Mouse (Mus musculus) mesoderm, embryonic 11.5 days (tissue): ENCODE measurements at regions not wholly inside any gene's neighbourhood (a gene's known extent, or its start where the extent isn't known, plus 50 kb on each side); places are given as distances from the start of the nearest gene placed in this dataset.

ENCODE experiments used
- DNase-seq: peaks from one replicate; pipeline ENCODE4 v3.0.0-alpha.2; 2012; ENCODE audit warnings: low read depth, low spot score

- no peak for DNase-seq
Observed at GRCm38 (mm10) chr8:126854121-126855055, 91.3 kb downstream of the Tomm20 start.

- DNase-seq: no peak
Observed at GRCm38 (mm10) chr8:126852663-126853390, 92.8 kb downstream of the Tomm20 start.

GRCm38 (mm10) chr8:126852184-126852583 is 93.5 kb downstream of the Tomm20 start:
- no peak for DNase-seq

- no peak for DNase-seq
Observed at GRCm38 (mm10) chr8:126851780-126852179, 93.9 kb downstream of the Tomm20 start.

- peak; percentile 23 for DNase-seq
Observed at GRCm38 (mm10) chr8:126850189-126850535, 95.5 kb downstream of the Tomm20 start.

DNA sequence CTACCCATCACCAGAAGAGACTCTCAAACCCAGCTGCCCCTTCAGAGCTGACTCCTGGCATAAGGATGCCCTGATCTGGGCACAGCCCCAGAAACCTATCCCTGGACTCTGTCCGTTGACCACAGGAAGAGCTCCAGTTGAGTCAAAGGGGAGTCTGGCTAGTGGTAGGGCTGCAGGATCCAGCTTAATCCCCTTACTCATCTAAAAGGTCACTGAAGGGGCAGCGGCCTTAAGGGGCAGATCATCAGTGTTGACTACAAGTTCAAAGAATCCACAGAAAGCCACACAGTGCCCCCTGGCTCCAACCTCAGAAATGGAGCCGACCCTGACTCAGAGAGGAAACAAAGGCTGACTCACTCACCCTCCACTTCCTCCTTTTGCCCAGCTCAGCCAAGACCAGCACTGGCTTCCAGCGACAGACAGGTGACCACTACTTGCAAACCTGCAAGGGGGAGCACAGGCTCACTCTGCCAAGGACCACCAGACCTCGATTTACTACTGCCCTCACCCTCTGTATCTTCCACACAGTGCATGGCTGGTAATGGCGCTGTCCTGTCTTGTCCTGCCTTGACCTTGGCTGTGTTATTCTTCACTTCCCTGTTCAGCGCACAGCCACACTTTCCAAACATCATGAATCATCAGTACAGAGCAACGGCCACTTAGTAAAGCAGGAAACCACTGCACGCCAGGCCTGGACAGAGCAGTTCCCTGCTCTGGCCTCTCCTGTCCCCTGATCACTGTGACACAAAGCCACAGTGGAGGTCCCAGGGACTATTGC is 96.0 kb downstream of the Tomm20 start:
- DNase-seq: peak; percentile 23

GRCm38 (mm10) chr8:126848369-126849105 is 97.1 kb downstream of the Tomm20 start:
- DNase-seq: no peak

- DNase-seq: no peak
Observed at GRCm38 (mm10) chr8:126847664-126848353, 97.8 kb downstream of the Tomm20 start.

DNA sequence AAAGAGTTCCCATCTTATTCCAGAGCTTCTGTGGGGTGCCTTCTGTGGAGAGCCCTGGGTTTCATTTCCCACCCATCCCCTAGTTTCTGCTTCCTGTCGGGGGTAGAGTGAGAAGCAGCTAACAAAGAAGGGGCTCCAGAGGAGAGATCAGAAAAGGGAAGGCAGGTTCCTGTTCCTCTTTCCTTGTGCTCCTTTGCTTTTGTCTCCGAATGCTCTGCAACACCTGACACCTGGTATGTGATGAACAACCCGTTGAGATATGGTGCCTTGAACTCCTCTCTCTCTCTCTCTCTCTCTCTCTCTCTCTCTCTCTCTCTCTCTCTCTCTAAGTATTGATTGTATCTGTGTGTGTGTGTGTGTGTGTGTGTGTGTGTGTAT is 99.5 kb downstream of the Tomm20 start:
- DNase-seq: no peak

DNA sequence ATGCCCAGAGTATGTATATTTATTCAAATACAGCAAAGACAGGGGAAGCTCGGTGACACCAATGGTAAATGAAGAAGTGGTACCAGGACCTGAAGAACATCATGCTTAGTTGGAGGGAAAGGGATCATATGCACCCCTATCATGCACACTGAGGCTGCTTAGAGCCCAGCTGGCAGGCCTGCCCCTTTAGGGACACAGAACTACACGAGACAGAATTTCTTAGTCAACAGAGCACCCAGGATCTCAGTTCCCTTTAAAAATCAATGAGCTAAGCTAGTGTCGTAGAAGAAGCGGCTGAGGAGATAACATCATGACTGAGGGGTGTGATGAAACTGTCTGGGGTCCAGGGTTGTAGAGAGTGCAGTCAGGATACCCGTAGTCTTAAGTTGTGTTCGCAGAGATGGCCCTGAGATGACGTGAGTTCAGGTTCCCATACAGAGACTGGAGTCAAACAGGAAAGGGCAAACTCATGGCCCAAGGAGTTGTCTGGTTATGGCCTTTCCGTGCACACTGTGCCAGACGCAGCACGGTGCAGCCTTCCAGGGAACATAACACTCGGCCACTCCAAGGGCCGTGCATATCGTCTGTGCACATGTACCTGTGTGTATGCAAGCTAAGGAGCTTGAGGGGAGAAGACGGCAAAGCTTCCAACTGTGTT is 100.0 kb downstream of the Tomm20 start:
- no peak for DNase-seq

GRCm38 (mm10) chr8:126844627-126845026 is 101.0 kb downstream of the Tomm20 start:
- no peak for DNase-seq

DNA sequence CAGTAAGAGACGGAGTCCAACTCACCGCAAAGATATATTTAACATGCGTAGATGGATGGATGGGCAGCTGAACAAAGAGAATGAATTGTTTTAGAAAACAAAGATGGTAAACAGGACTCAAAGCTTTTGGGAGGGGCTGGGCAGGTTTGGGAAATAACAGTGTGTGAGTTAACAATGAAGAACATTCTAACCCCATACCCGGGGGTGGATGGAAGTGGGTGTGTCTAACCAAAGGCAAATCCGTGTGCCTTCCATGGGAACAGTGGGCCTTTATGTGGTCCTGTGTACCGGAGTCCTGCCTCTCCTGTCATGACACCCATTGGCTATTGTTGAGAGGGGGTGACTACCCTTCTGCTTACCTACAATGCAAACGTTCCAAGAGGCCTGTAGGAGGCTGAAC is 104.5 kb downstream of the Tomm20 start:
- DNase-seq: no peak

DNA sequence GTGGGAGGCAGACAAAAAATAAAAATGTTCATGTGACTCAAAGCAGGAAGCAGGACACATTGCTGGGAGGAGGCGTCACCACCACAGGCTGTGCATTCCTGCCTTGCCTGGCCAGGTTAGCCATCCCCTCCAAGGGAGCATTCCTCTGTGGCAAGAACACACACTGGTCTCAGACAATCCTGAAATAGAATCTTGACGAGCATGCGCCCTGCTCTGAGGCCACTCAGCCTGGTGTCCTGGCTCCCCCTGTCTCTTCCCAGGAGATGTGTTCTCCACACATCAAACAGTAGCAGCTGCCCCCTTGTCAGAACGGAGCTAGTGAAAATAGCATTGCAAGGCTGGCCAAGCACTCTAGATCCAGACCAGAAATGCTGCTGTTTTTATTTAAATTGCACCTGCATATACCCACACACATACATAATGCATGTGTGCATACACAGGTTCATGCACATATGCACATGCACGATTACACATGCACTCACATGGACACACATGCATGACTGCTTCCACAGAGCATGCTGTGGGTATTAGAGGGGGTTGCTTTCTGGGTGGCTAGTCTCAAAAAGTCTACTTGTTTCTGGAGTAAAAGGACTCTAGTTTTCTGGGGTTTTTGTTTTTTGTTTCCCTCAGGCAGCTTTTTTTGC is 105.8 kb downstream of the Tomm20 start:
- DNase-seq: peak; percentile 88

GRCm38 (mm10) chr8:126839039-126839711 is 106.5 kb downstream of the Tomm20 start:
- DNase-seq: peak; percentile 94

GRCm38 (mm10) chr8:126838228-126838627 is 107.4 kb downstream of the Tomm20 start:
- no peak for DNase-seq

DNA sequence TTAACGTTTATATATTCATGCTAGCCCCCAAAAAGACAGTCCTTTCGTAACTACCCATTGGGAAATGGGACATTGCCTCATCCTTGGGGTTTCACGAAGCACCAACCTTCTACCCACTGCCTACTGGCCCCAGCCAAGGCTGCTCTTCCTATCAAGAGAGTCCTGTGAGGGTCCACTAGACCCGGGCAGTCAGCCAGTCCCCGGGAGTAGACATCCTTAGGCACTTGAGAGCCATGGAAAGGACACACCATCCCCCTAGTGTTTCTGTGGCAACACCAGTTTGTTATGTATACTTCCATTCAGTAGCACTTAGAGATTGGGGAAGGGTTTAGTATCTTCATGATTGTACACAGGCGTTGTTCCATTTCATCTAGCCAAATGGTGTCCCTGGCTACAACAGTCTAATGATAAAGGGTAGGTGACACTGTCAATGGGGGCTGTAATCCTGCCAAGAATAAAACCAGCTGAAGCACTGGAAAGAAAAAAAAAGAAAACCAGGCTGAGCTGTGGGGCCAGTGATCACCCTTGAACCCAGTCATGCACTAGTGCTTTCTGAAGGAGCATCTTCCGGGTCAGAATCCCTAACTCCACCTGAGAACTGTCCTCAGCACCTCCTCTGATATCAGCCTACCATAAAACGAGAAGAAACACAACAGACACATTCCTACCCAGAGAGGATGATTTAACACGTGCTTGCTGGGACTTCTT is 108.2 kb downstream of the Tomm20 start:
- DNase-seq: no peak

DNA sequence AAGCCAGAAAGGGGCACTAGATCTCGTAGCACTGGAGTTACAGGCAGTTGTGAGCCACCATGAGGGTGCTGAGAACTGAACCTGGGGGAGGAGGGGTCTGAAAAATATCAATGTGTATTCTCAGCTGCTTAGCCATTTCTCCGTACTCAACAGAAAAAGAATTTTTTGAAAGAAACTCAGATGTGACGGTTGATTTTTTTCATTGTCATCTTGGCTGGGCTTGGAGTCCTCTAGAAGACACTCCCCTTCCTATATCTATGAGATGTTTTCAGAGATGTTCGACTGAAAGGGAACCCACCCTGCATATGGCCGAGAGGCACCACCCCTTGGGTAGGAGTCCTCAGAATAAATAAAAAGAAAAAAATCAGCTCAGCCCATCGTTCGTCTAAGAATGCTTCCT is 110.1 kb downstream of the Tomm20 start:
- no peak for DNase-seq
